Mouse (Mus musculus) heart, embryonic 14.5 days (tissue): ENCODE measurements at regions not wholly inside any gene's neighbourhood (a gene's known extent, or its start where the extent isn't known, plus 50 kb on each side); places are given as distances from the start of the nearest gene placed in this dataset.

Experiments used
- ATAC-seq: fragments of 200-750 bp; cut with Nextera tagmentation; 2 replicates; pipeline ENCODE4 v1.8.0; 2017; ENCODE audit warnings: low read depth, moderate TSS enrichment; ENCODE audit not compliant: insufficient number of reproducible peaks, insufficient read depth, low FRiP score
- H3K27ac ChIP-seq, 2 experiments: fragments of 200-500 bp in 1 of 2; fragments of 300-500 bp in 1 of 2; sonication (generic) in 1 of 2; replicated peaks in 1 of 2; 2 replicates each; pipeline ENCODE4 v1.5.1; 2012 to 2014; ENCODE audit warnings: low read depth in 2 of 2, low read length in 2 of 2, control low read depth in 1 of 2, mild to moderate bottlenecking in 1 of 2, mixed read lengths in 1 of 2; ENCODE audit not compliant: control insufficient read depth in 1 of 2, insufficient read depth in 1 of 2
- H3K27me3 ChIP-seq: fragments of 300-500 bp; sonication (generic); 2 replicates; pipeline ENCODE4 v1.6.1; 2014; ENCODE audit warnings: mild to moderate bottlenecking, low read length, control low read depth; ENCODE audit not compliant: control insufficient read depth, insufficient read depth
- H3K36me3 ChIP-seq: fragments of 300-500 bp; sonication (generic); 2 replicates; pipeline ENCODE4 v1.6.1; 2014; ENCODE audit warnings: mild to moderate bottlenecking, control low read depth, low read length, mixed read lengths; ENCODE audit not compliant: control insufficient read depth, insufficient read depth
- H3K4me1 ChIP-seq, 2 experiments: fragments of 200-500 bp in 1 of 2; fragments of 300-500 bp in 1 of 2; sonication (generic) in 1 of 2; 2 replicates each; pipeline ENCODE4 v1.6.1; 2012 to 2014; ENCODE audit warnings: low read length in 2 of 2, control low read depth in 1 of 2, mixed read lengths in 1 of 2; ENCODE audit not compliant: control insufficient read depth in 2 of 2, insufficient read depth in 2 of 2
- H3K4me2 ChIP-seq: fragments of 300-500 bp; sonication (generic); 2 replicates; pipeline ENCODE4 v1.6.1; 2014; ENCODE audit warnings: mild to moderate bottlenecking, low read length
- H3K4me3 ChIP-seq, 2 experiments: fragments of 200-500 bp in 1 of 2; fragments of 300-500 bp in 1 of 2; sonication (generic) in 1 of 2; 2 replicates each; pipeline ENCODE4 v1.5.1; 2012 to 2014; ENCODE audit warnings: low read length in 2 of 2, mild to moderate bottlenecking in 2 of 2, control low read depth in 1 of 2, low read depth in 1 of 2, moderate library complexity in 1 of 2; ENCODE audit not compliant: control insufficient read depth in 1 of 2, insufficient read depth in 1 of 2
- H3K9ac ChIP-seq: fragments of 300-500 bp; sonication (generic); 2 replicates; pipeline ENCODE4 v1.6.1; 2014; ENCODE audit warnings: mild to moderate bottlenecking, low read length
- H3K9me3 ChIP-seq: fragments of 300-500 bp; sonication (generic); 2 replicates; pipeline ENCODE4 v1.6.1; 2016; ENCODE audit warnings: low read length, control low read depth; ENCODE audit not compliant: control insufficient read depth
- WGBS: fragments of 180-500 bp; shearing (Covaris S2); extraction: QIAGEN DNeasy Blood & Tissue Kit; methylation state at CpG from one replicate; pipeline ENCODE4 v1.1.7; 2014; 5-methylcytosine and 5-hydroxymethylcytosine counted together

DNA sequence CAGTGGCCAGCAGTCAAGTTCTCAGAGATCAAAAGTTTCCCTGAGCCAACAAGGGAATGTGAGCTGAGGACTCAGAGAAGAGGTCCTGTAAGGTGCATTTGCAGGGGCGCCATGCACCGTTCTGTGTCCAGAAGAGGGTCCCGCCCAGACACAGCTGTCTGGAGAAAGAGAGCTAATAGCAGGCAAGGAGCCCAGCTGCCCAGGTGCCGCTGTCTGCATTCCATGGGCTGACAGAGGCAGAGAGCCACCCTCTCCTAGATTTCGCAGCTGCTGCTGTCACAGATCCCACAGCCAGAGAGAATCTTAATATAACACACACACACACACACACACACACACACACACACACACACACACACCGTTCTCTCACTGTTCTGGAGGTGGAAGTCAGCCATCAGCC lies 73.0 kb upstream of the Ttc34 start:
- peaks cover 4 to 5% of the 10 kb centered on the region in 2 experiments; a peak in 2 of 4 replicates for H3K4me1 ChIP-seq
- H3K4me3 ChIP-seq, result no peak overlapping the region
- no peak overlapping the region for H3K27ac ChIP-seq
- H3K9ac ChIP-seq, result no peak overlapping the region
- H3K4me2 ChIP-seq, result no peak overlapping the region
- no peaks in the 10 kb centered on the region for H3K36me3 ChIP-seq
- no peaks in the 10 kb centered on the region for H3K9me3 ChIP-seq
- H3K27me3 ChIP-seq, result no peaks in the 10 kb centered on the region
- WGBS, result 65% methylated on average over 6 of the region's 6 CpGs
- ATAC-seq, result no peak

DNA sequence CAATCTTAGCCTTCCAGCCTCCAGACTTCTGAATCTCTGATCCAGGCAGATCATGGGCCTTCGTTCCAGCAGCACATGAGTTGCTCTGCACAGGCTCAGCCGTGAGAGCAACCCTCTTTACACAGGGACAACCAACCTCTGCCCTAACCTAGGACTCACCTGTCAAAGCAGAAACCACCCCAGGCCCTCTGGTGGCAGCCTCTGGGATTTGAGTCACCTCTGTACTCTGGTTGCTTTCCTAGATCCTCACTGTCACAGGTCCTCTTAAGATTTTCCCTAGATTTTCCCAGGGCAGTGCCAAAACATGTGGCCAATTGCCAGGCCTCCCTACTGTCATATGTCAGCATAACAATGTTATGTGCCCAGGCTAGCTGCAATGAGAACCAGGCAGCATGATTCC lies 71.1 kb upstream of the Ttc34 start:
- Histone ChIP-seq H3K27ac (no peak overlapping the region), H3K36me3 (no peaks in the 10 kb centered on the region), H3K4me2 (no peak overlapping the region), H3K4me1 (peaks cover under 1 to 1% of the 10 kb centered on the region in 2 experiments; a peak in 2 of 4 replicates), H3K27me3 (no peaks in the 10 kb centered on the region), H3K4me3 (no peak overlapping the region), H3K9me3 (no peaks in the 10 kb centered on the region), H3K9ac (no peak overlapping the region)
- WGBS, result 59% methylated on average over 2 of the region's 2 CpGs
- ATAC-seq, result no peak

DNA sequence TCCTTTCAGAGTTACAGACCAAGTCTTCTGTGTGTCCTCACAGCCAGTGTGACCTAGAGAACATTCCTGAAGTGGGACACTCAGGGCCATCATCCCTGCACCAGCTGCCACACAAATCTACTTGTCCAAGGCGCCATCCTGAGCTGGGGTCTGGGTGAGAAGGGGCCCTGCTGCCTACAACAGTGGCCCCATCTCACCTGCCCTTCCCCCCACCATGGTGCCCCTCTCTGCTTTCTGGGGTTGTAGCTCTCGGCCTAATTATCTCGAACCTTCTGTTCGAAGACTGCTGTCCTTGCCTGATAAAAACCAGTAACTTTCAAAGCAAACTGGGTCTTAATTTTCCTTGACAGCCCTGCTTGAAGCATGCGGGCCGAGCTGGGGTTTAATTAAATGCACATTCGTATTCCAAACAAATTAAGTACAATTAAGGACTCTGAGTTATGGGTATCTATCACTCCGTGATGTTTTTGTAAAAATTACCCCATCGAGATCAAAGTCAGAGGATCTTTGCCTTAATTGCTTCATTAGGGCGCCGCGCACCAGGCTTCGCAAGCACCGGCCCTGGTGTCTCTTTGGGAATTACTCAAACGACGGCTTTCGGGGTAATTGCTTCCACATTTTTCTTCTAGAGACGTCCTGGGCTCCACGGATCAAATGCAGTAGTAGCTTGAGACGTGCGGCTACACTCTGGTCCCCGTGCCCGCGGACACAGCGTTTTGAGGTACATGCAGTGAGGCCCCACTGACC lies 65.8 kb upstream of the Ttc34 start:
- no peak for ATAC-seq
- WGBS, result 71% methylated on average over 25 of the region's 25 CpGs
- H3K36me3 ChIP-seq, result no peaks in the 10 kb centered on the region

DNA sequence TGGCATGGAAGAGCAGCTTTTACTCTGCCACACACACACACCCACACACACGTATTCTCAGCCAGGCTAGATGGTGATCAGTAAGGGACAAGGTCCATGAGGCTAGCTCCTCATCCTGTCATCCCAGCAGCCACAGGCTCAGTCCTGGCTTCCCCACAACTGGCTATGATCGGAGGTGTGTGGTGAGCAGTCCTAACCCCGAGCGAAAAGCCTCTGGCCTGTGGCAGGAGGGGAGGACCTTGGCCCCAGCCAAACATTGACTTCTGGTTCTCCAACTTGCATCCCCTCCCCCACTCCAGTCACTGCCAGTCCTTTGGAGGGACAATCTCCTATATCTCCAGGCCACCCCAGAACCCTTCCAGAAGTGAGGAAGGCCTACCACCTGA lies 65.2 kb upstream of the Ttc34 start:
- Histone ChIP-seq H3K4me2 (no peak overlapping the region), H3K9me3 (no peaks in the 10 kb centered on the region), H3K36me3 (no peaks in the 10 kb centered on the region), H3K27me3 (no peaks in the 10 kb centered on the region), H3K27ac (no peak overlapping the region), H3K9ac (no peak overlapping the region), H3K4me1 (no peaks in the 10 kb centered on the region), H3K4me3 (no peak overlapping the region)
- WGBS, result 78% methylated on average over 4 of the region's 4 CpGs
- no peak for ATAC-seq

More for the DNA sequence above, 65.8 kb upstream of the Ttc34 start:
- Histone ChIP-seq H3K27ac (no peak overlapping the region), H3K9ac (no peak overlapping the region), H3K9me3 (no peaks in the 10 kb centered on the region), H3K4me2 (no peak overlapping the region), H3K27me3 (no peaks in the 10 kb centered on the region), H3K4me3 (no peak overlapping the region), H3K4me1 (no peaks in the 10 kb centered on the region)

DNA sequence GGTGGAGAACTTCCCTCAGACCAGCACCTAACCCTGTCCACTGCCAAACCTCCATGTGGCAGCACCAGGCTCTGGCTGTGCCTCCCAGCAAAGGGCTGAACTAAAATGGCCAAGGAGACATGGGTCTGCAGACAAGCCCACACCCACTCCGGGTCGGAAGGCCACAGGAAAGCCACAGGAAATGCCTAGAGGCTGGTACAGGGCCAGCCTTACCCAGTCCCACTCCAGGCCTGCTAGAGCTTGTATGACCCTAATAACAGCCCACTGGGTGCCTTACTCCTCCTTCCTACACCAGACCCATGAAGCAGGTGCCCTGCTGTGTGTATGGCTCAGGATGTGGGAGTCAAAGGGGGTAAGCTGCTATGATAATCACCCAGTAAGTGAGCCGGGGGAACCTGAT lies 63.4 kb upstream of the Ttc34 start:
- ATAC-seq, result no peak
- H3K9ac ChIP-seq, result no peak overlapping the region
- H3K4me1 ChIP-seq, result no peaks in the 10 kb centered on the region
- H3K9me3 ChIP-seq, result 0 out of 2 replicates have a peak, but pooled peaks cover 2% of the 10 kb centered on the region
- WGBS, result 65% methylated on average over 3 of the region's 3 CpGs
- no peaks in the 10 kb centered on the region for H3K36me3 ChIP-seq
- no peak overlapping the region for H3K4me3 ChIP-seq
- H3K27ac ChIP-seq, result no peak overlapping the region
- H3K27me3 ChIP-seq, result no peaks in the 10 kb centered on the region
- H3K4me2 ChIP-seq, result no peak overlapping the region

DNA sequence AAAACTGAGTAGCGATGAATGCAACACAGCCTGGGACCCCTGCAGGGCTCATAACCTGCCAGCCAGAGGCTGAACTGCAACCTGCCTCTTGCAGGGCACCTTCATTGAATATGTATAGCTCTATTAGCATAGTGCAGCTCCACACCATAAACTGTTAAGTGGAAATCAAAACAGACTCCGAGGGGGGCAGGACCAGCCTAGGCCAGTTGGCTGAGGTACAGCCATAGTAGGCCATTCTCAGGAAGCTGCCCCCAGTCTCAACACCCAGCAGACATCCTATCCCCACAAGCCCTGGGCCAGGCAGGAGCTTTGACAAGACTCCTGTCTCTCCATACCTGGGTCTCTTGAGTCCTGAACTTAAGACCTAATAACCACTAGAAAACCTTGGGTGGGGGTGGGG lies 62.9 kb upstream of the Ttc34 start:
- ATAC-seq, result no peak
- WGBS, result 60% methylated on average over 2 of the region's 2 CpGs
- H3K27me3 ChIP-seq, result no peaks in the 10 kb centered on the region
- H3K4me1 ChIP-seq, result no peaks in the 10 kb centered on the region
- 0 out of 2 replicates have a peak, but pooled peaks cover 3% of the 10 kb centered on the region for H3K9me3 ChIP-seq
- no peaks in the 10 kb centered on the region for H3K36me3 ChIP-seq
- no peak overlapping the region for H3K27ac ChIP-seq
- no peak overlapping the region for H3K4me2 ChIP-seq
- H3K9ac ChIP-seq, result no peak overlapping the region
- no peak overlapping the region for H3K4me3 ChIP-seq

GRCm38 (mm10) chr4:154778818-154779217 lies 58.4 kb upstream of the Ttc34 start:
- peaks cover 5 to 7% of the 10 kb centered on the region in 2 experiments; a peak in 3 of 4 replicates for H3K4me1 ChIP-seq
- H3K36me3 ChIP-seq, result no peaks in the 10 kb centered on the region
- H3K27ac ChIP-seq, result no peak overlapping the region
- 87% methylated on average over 1 of the region's 1 CpGs for WGBS
- no peak overlapping the region for H3K9ac ChIP-seq
- H3K4me2 ChIP-seq, result no peak overlapping the region
- no peaks in the 10 kb centered on the region for H3K27me3 ChIP-seq
- 0 out of 2 replicates have a peak, but pooled peaks cover 3% of the 10 kb centered on the region for H3K9me3 ChIP-seq
- no peak overlapping the region for H3K4me3 ChIP-seq
- no peak for ATAC-seq

DNA sequence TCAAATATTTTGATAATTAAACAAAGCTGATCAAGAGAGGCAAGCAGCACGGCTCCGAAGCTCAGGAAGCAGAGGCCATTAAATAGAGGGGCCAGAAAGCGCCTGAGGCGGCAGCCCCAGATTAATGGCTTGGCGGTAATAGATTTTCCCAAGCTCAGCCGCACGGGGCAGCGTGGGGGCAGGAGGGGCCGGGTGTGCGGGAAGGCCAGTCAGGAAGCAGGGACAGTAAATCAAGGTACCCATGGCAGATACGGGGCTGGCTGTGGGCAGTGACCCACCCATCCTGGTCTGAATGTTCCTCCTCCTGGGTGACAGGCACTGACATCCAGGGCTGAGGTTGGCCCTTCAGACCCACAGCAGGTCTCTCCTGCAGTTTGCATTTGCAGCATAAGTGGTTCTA lies 55.9 kb upstream of the Ttc34 start:
- Histone ChIP-seq H3K4me1 (peaks cover 20 to 23% of the 10 kb centered on the region in 2 experiments), H3K9me3 (0 out of 2 replicates have a peak, but pooled peaks cover 3% of the 10 kb centered on the region), H3K27ac (no peak overlapping the region), H3K9ac (no peak overlapping the region), H3K4me3 (no peak overlapping the region), H3K27me3 (no peaks in the 10 kb centered on the region), H3K4me2 (no peak overlapping the region), H3K36me3 (no peaks in the 10 kb centered on the region)
- ATAC-seq, result no peak
- 54% methylated on average over 11 of the region's 11 CpGs for WGBS
